In the genomic region with DNA sequence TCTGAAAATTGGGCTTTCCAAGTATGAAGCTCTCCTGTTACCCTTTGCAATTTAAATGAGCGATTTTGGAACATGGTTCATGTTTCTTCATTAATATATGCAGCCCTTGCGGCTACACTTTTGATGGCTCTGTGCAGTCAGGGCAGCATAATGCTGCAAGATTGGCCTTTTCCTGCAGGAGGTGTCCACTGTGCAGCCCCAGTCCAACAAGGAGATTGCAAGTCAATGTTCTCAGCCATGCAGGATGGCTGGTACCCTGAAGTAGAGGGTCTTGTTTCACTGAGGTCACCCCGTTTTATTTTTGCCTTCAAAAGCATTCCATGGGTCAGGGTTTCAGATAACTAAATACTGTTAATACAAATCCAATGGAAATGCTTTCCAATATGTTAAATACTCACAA, we compare ENCODE assay signal across 26 mouse cellular contexts.
DNase-seq lines count a peak whose midpoint lies in the region; ATAC-seq lines count a peak whose summit lies in the region.
"Had no signal": no experiment of that assay in that cellular context is flagged by ENCODE, and none has a peak within 500 bp of the region (broad histone marks: within the 10 kb centered on the region; RNA-seq: fewer than 3 reads in every experiment).

No protein-coding gene starts in this region.

- no peak overlapping the region for H3K4me3 ChIP-seq in kidney, embryonic 14.5 days (ENCODE audit: low read length)
- H3K4me3 ChIP-seq: embryonic facial prominence, embryonic 13.5 days; forebrain, embryonic 13.5 days; heart, embryonic 13.5 days; liver, embryonic 12.5 days; midbrain, embryonic 12.5 days; neural tube, embryonic 13.5 days had no signal

- H3K4me2 ChIP-seq in kidney, embryonic 14.5 days (replicated peaks; ENCODE audit: low read depth, low read length), result no peak overlapping the region
- H3K4me2 ChIP-seq: embryonic facial prominence, embryonic 13.5 days; forebrain, embryonic 13.5 days; heart, embryonic 13.5 days; hindbrain, embryonic 14.5 days; liver, embryonic 12.5 days; midbrain, embryonic 12.5 days; neural tube, embryonic 13.5 days had no signal

- H3K4me1 ChIP-seq in kidney, embryonic 14.5 days (ENCODE audit: control insufficient read depth, insufficient read depth, low read length), result no peaks in the 10 kb centered on the region; the same call in 1 of the 2 replicates
- H3K4me1 ChIP-seq: forebrain, embryonic 13.5 days; heart, embryonic 13.5 days; liver, embryonic 12.5 days; midbrain, embryonic 12.5 days; neural tube, embryonic 13.5 days had no signal

- no peaks in the 10 kb centered on the region for H3K36me3 ChIP-seq in kidney, embryonic 14.5 days (ENCODE audit: control insufficient read depth, insufficient read depth, low read length)
- H3K36me3 ChIP-seq: embryonic facial prominence, embryonic 13.5 days; heart, embryonic 13.5 days; liver, embryonic 12.5 days; midbrain, embryonic 12.5 days; neural tube, embryonic 13.5 days had no signal

- DNase-seq in embryo, embryonic 11 days, result peak; percentile 8
- DNase-seq in embryo, embryonic 10.5 days (ENCODE audit: low spot score), result no peak
- DNase-seq in kidney, postnatal 25 days, result no peak
- DNase-seq in forelimb bud, embryonic 11.5 days (ENCODE audit: low read depth, low spot score), result peak; percentile 16
- peak; percentile 1 for DNase-seq in mesoderm, embryonic 11.5 days (ENCODE audit: low read depth, low spot score)
- no peak for DNase-seq in retina, postnatal 1 day
- no peak for DNase-seq in gastrocnemius, postnatal 25 days
- DNase-seq: adrenal gland, postnatal 25 days; cerebellum, adult 11-12 months; cerebellum, adult 9-11 months; gastrocnemius, postnatal 36 days; heart, adult 18-20 months; heart, postnatal 10 days; layer of hippocampus, adult 9-11 months; liver, postnatal 0 days; lung, postnatal 36 days; right cerebral cortex, postnatal 14 days had no signal

- WGBS in kidney, embryonic 14.5 days, result 53% methylated on average over 3 of the region's 3 CpGs

- ATAC-seq in kidney, embryonic 14.5 days (ENCODE audit: low FRiP score, low TSS enrichment), result peak; percentile 61; the same call in 1 of the 2 replicates
- ATAC-seq: forebrain, embryonic 13.5 days; intestine, postnatal 0 days; liver, embryonic 12.5 days; liver, postnatal 0 days had no signal

- H3K27ac ChIP-seq in kidney, embryonic 14.5 days (ENCODE audit: low read depth, low read length), result no peak overlapping the region
- H3K27ac ChIP-seq: embryonic facial prominence, embryonic 13.5 days; forebrain, embryonic 13.5 days; heart, embryonic 13.5 days; hindbrain, embryonic 14.5 days; liver, embryonic 12.5 days; midbrain, embryonic 12.5 days; neural tube, embryonic 13.5 days had no signal

- no peaks in the 10 kb centered on the region for H3K9me3 ChIP-seq in kidney, embryonic 14.5 days (ENCODE audit: control insufficient read depth, low read length)
- H3K9me3 ChIP-seq: embryonic facial prominence, embryonic 13.5 days; forebrain, embryonic 13.5 days; heart, embryonic 13.5 days; liver, embryonic 12.5 days; midbrain, embryonic 12.5 days; neural tube, embryonic 13.5 days had no signal

- H3K9ac ChIP-seq in kidney, embryonic 14.5 days (ENCODE audit: low read depth, low read length), result no peak overlapping the region
- H3K9ac ChIP-seq: embryonic facial prominence, embryonic 13.5 days; forebrain, embryonic 13.5 days; heart, embryonic 13.5 days; hindbrain, embryonic 14.5 days; liver, embryonic 12.5 days; liver, postnatal 0 days; midbrain, embryonic 12.5 days; neural tube, embryonic 13.5 days had no signal

- H3K27me3 ChIP-seq in kidney, embryonic 14.5 days (ENCODE audit: control insufficient read depth, insufficient read depth, low read length), result no peaks in the 10 kb centered on the region
- H3K27me3 ChIP-seq: embryonic facial prominence, embryonic 13.5 days; forebrain, embryonic 13.5 days; heart, embryonic 13.5 days; liver, embryonic 12.5 days; midbrain, embryonic 12.5 days; neural tube, embryonic 13.5 days had no signal

Comparison
In these comparisons a context has a peak if more than half of its experiments do, and no peak if none do; other contexts are left out.
1. DNase-seq: peak in embryo, embryonic 11 days (single experiment), forelimb bud, embryonic 11.5 days (single experiment) and mesoderm, embryonic 11.5 days (single experiment); none in embryo, embryonic 10.5 days (single experiment), kidney, postnatal 25 days (0 of 2), retina, postnatal 1 day (single experiment) and gastrocnemius, postnatal 25 days (single experiment).